Mouse (Mus musculus) cerebellum, adult 2 months (tissue): ENCODE measurements at regions not wholly inside any gene's neighbourhood (a gene's known extent, or its start where the extent isn't known, plus 50 kb on each side); places are given as distances from the start of the nearest gene placed in this dataset.

Experiments used
- DNase-seq, 2 experiments: peaks; one replicate each; pipeline ENCODE4 v3.0.0; 2021
- H3K27ac ChIP-seq: fragments of 200-500 bp; 2 replicates; pipeline ENCODE4 v1.5.1; 2012; ENCODE audit warnings: low read length, control low read depth, inconsistent platforms; ENCODE audit not compliant: insufficient read depth
- H3K27me3 ChIP-seq: fragments of 200-500 bp; 2 replicates; pipeline ENCODE4 v1.6.1; 2012; ENCODE audit warnings: inconsistent platforms, mild to moderate bottlenecking, low read length, moderate library complexity; ENCODE audit not compliant: control insufficient read depth, insufficient read depth
- H3K4me1 ChIP-seq: fragments of 200-500 bp; 2 replicates; pipeline ENCODE4 v1.6.1; 2011; ENCODE audit warnings: low read length; ENCODE audit not compliant: control insufficient read depth, insufficient read depth
- H3K4me3 ChIP-seq: fragments of 200-500 bp; replicated peaks from 2 replicates; pipeline ENCODE3; 2011; ENCODE audit warnings: mild to moderate bottlenecking, low read depth, low read length, control low read depth; ENCODE audit not compliant: insufficient read depth
- CTCF ChIP-seq: fragments of 200-500 bp; IDR thresholded peaks from 2 replicates; pipeline ENCODE4 v1.5.1; 2011; ENCODE audit warnings: low read depth, mild to moderate bottlenecking, control low read depth, low read length, moderate library complexity, borderline replicate concordance; ENCODE audit not compliant: insufficient read depth
- POLR2A ChIP-seq: fragments of 200-500 bp; IDR thresholded peaks from 2 replicates; pipeline ENCODE4 v1.6.1; 2011; ENCODE audit warnings: low read length, control low read depth, borderline replicate concordance; ENCODE audit not compliant: insufficient read depth
- WGBS: fragments of 180-500 bp; shearing (Covaris S2); methylation state at CpG from one replicate; pipeline ENCODE4 v1.1.7; 2018; 5-methylcytosine and 5-hydroxymethylcytosine counted together

DNA sequence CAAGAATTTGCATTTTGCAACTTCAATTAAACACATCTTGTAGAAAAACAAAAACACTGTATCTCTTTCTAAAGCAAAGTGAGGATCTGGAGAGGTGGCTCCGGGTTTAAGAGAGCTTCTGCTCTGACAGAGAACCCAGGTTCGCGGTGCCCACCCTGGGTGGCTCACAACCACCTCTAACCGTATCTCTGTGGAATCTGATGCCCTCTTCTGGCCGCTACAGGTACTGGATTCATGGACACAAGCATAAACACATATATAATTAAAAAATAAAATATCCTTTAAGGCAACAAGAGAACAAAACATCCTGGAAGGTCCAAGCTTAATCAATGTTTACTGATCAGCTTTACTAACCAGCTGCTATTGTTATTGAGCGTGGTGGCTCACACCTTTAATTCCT, 124.3 kb upstream of the Dock1 start:
- H3K27ac ChIP-seq, result no peak overlapping the region
- WGBS, result 88% methylated on average over 6 of the region's 6 CpGs
- no peak overlapping the region for H3K4me3 ChIP-seq
- no peak for DNase-seq
- H3K4me1 ChIP-seq, result no peaks in the 10 kb centered on the region
- no peak; the same call in 1 of the 2 replicates for TF ChIP-seq CTCF
- TF ChIP-seq POLR2A, result no peak
- H3K27me3 ChIP-seq, result no peaks in the 10 kb centered on the region; the same call in 1 of the 2 replicates

DNA sequence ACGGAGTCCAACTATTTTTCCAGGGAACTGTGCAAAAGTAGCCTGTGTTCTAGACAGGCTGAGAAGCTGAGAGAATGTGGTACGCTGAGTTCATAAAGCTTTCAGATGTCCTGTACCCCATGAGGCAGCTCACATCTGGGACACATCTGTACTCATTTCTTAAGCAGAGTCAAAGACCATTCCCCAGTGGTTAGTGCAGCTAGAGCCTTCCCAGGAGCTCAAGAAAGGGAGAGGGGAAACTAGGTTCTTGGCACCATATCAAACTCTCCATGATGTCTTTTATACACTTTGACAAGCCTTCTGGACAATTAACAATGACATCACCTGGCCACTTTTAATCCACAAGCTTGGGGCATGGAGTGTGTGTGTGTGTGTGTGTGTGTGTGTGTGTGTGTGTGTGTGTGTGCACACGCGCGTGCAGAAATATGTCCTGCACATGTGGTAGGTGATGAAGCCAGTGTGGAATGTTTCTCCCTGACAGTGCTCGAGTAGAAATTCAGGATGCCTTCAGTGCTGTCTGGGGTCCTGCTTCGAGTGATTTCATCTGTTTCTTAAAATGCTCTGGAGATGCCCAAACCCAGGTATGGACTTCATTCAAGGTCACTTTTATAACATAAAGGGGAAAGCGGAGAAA, 121.1 kb upstream of the Dock1 start:
- Histone ChIP-seq H3K4me3 (no peak overlapping the region), H3K27me3 (no peaks in the 10 kb centered on the region), H3K27ac (no peak overlapping the region), H3K4me1 (no peaks in the 10 kb centered on the region)
- 42% methylated on average over 8 of the region's 8 CpGs for WGBS
- DNase-seq, result no peak
- no peak for TF ChIP-seq CTCF
- no peak for TF ChIP-seq POLR2A

DNA sequence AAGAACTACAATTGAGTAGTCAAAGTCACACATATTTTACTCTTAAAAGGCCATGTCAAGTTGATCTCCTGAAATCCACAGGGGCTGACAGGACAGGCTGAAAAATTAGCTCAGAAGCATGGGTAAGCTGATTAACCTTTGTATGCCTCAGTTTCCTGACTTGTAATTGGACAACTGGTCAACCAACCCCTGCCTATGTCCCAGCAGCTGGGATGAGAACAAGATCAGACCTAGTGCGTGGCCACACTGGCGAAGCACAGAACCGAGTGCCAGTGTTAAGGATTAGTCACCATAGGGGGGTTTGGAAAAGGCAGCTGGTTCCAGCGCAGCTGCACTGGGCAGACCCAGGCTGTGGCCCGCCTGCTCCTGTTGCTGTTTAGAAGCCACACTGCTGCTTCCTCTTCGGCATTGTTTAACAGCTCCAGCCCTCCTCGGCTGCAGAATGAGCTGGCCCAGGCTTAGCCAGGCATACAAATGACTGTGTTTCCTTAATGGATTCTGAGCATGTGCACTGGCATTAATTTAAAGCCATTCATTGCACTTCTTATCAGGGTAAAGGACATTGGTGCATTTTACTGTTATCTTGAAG, 120.1 kb upstream of the Dock1 start:
- no peak for TF ChIP-seq CTCF
- TF ChIP-seq POLR2A, result no peak
- Histone ChIP-seq H3K4me1 (no peaks in the 10 kb centered on the region), H3K27me3 (no peaks in the 10 kb centered on the region), H3K27ac (no peak overlapping the region), H3K4me3 (no peak overlapping the region)
- no peak for DNase-seq
- WGBS, result 6% methylated on average over 7 of the region's 7 CpGs

GRCm38 (mm10) chr7:134552051-134552451, 118.4 kb upstream of the Dock1 start:
- TF ChIP-seq CTCF (no peak), POLR2A (no peak)
- no peak overlapping the region for H3K4me3 ChIP-seq
- DNase-seq, result no peak
- H3K4me1 ChIP-seq, result no peaks in the 10 kb centered on the region
- WGBS, result 3% methylated on average over 6 of the region's 6 CpGs
- H3K27me3 ChIP-seq, result no peaks in the 10 kb centered on the region
- no peak overlapping the region for H3K27ac ChIP-seq

- H3K4me3 ChIP-seq, result no peak overlapping the region
- DNase-seq, result no peak
- no peak overlapping the region for H3K27ac ChIP-seq
- TF ChIP-seq CTCF (no peak), POLR2A (no peak)
- H3K4me1 ChIP-seq, result no peaks in the 10 kb centered on the region
- H3K27me3 ChIP-seq, result no peaks in the 10 kb centered on the region
- WGBS, result 57% methylated on average over 4 of the region's 4 CpGs
Observed at GRCm38 (mm10) chr7:134556061-134556460, 114.4 kb upstream of the Dock1 start.

- Histone ChIP-seq H3K27me3 (no peaks in the 10 kb centered on the region; the same call in 1 of the 2 replicates), H3K4me1 (no peaks in the 10 kb centered on the region), H3K27ac (no peak overlapping the region), H3K4me3 (no peak overlapping the region)
- TF ChIP-seq POLR2A (no peak), CTCF (peak; percentile 35; the same call in 1 of the 2 replicates)
- DNase-seq, result peak; percentile 15 to 36
- WGBS, result 87% methylated on average over 5 of the region's 5 CpGs
Observed at GRCm38 (mm10) chr7:134566322-134566721, 104.1 kb upstream of the Dock1 start.

DNA sequence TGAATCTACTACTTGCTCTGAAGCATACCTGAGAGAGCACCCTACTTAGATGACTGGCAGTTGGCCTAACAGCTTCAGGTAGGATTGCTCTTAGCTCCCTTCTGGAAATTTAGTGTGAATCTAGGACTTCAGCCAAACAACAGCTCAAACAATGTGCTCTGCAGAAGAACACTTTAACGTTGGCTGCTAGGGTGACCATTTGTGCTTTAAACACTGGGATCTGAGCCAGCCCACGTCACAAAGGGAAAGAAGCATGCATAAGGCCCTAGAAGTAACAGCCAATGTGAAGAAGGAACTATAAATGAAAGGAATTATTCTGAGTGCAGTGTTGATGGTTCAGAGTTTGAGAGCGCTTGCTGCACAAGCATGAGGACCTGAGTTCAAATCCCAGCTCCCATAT, 101.2 kb upstream of the Dock1 start:
- WGBS, result 50% methylated on average over 3 of the region's 3 CpGs
- TF ChIP-seq POLR2A, result no peak
- TF ChIP-seq CTCF, result no peak
- DNase-seq, result no peak
- H3K27ac ChIP-seq, result no peak overlapping the region
- H3K27me3 ChIP-seq, result no peaks in the 10 kb centered on the region; the same call in 1 of the 2 replicates
- H3K4me1 ChIP-seq, result no peaks in the 10 kb centered on the region
- no peak overlapping the region for H3K4me3 ChIP-seq

DNA sequence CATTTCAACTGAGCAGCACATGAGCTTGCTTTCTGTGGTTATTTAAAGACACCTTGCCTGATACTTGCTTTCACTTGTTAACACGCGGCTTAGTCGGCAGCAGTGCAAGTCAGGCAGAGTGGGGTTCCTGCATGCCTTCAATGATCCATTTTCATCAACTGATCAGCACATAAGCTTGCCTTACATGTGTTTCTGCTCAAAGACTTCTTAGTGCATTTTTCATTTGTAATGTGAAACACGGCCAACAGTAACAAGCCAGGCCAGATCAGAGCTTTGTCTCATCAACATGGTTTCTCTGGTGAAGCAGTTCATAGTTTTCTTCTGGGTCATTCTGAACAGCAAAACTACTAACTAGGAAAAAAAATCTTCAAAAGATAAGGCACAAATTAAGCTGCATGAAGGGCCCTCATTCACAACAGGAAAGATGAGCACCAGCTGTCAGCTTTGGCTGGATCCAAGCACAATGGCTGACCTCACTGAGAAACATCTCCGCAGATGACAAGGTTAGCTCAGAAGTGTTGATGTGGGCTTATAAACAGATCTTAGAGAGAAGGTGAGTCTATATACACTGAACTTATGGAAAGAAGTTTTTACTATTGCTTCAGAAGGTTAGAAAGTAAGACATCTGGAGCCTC, 100.2 kb upstream of the Dock1 start:
- TF ChIP-seq POLR2A, result no peak
- TF ChIP-seq CTCF, result no peak
- no peaks in the 10 kb centered on the region; the same call in 1 of the 2 replicates for H3K27me3 ChIP-seq
- no peaks in the 10 kb centered on the region for H3K4me1 ChIP-seq
- H3K27ac ChIP-seq, result no peak overlapping the region
- DNase-seq, result no peak
- no peak overlapping the region for H3K4me3 ChIP-seq
- WGBS, result 69% methylated on average over 5 of the region's 5 CpGs
